Mouse (Mus musculus): ENCODE results near the gene Foxo3. TPM values are rescaled to one million over a fixed set of nuclear protein-coding genes. Genes with fewer than 3 reads are reported as not detected.

The Foxo3 gene
- total RNA-seq, 1 experiment from 2014 or later, result 56.1 TPM

Other genes with a start within 250 kb of the Foxo3 start
- gene Afg1l, start 201.8 kb upstream of the Foxo3 start, total RNA-seq (2021), result 18.5 and 19.6 TPM in 2 replicates
- gene Snx3, start 225.3 kb upstream of the Foxo3 start, total RNA-seq (2021), result 212 and 272 TPM in 2 replicates